Comparison of ENCODE assay signal across 8 mouse cellular contexts in genomic region chr12:101958556-101958955, GRCm38 (mm10). TPM values are rescaled to one million over a fixed set of nuclear protein-coding genes. Genes with fewer than 3 reads are reported as not detected.
A peak's percentile ranks its signal among the peaks of the same experiment; 100 is the strongest.
DNase-seq lines count a peak whose midpoint lies in the region; ATAC-seq lines count a peak whose summit lies in the region.

No protein-coding gene starts in this region.

- H3K27ac ChIP-seq in heart, embryonic 12.5 days (ENCODE audit: poor library complexity, severe bottlenecking): no peak overlapping the region
- peak overlapping the region; percentile 30; the same call in 1 of the 2 replicates for H3K27ac ChIP-seq in hindbrain, embryonic 15.5 days (replicated peaks)
- H3K27ac ChIP-seq in midbrain, embryonic 13.5 days: no peak overlapping the region

- H3K4me2 ChIP-seq in heart, embryonic 12.5 days: peak overlapping the region; percentile 45
- H3K4me2 ChIP-seq in hindbrain, embryonic 15.5 days: peak overlapping the region; percentile 48
- H3K4me2 ChIP-seq in midbrain, embryonic 13.5 days (replicated peaks): peak overlapping the region; percentile 26

- H3K9ac ChIP-seq in heart, embryonic 12.5 days: no peak overlapping the region
- H3K9ac ChIP-seq in hindbrain, embryonic 15.5 days: no peak overlapping the region
- no peak overlapping the region for H3K9ac ChIP-seq in midbrain, embryonic 13.5 days (replicated peaks)

- ATAC-seq in heart, embryonic 12.5 days (ENCODE audit: insufficient number of reproducible peaks, low FRiP score): no peak
- ATAC-seq in common myeloid progenitor, adult 5-6 weeks (replicated peaks; ENCODE audit: low read depth, poor library complexity, severe bottlenecking): peak; percentile 53
- peak; percentile 19; the same call in 1 of the 2 replicates for ATAC-seq in hindbrain, embryonic 15.5 days (ENCODE audit: low FRiP score, low read depth)
- ATAC-seq in midbrain, embryonic 13.5 days: peak; percentile 8; the same call in 1 of the 2 replicates

- 54% methylated on average over 9 of the region's 9 CpGs for WGBS in heart, embryonic 12.5 days
- WGBS in hindbrain, embryonic 15.5 days: 59% methylated on average over 9 of the region's 9 CpGs
- WGBS in midbrain, embryonic 13.5 days: 63% methylated on average over 9 of the region's 9 CpGs

- H3K4me1 ChIP-seq in heart, embryonic 12.5 days (replicated peaks): peaks cover 12% of the 10 kb centered on the region
- peaks cover 14% of the 10 kb centered on the region for H3K4me1 ChIP-seq in hindbrain, embryonic 15.5 days (replicated peaks)
- H3K4me1 ChIP-seq in midbrain, embryonic 13.5 days (replicated peaks): peaks cover 17% of the 10 kb centered on the region

- no peaks in the 10 kb centered on the region for H3K27me3 ChIP-seq in heart, embryonic 12.5 days (replicated peaks)
- no peaks in the 10 kb centered on the region for H3K27me3 ChIP-seq in hindbrain, embryonic 15.5 days
- H3K27me3 ChIP-seq in midbrain, embryonic 13.5 days: no peaks in the 10 kb centered on the region

- no peak for DNase-seq in heart, postnatal 10 days
- DNase-seq in spleen, adult 18-20 months: no peak
- DNase-seq in right cerebral cortex, adult 2 months (ENCODE audit: low spot score in 2 of 2): no peak
- DNase-seq in kidney, postnatal 4 days: no peak

- peak overlapping the region; percentile 82; the same call in 1 of the 2 replicates for H3K4me3 ChIP-seq in heart, embryonic 12.5 days
- H3K4me3 ChIP-seq in hindbrain, embryonic 15.5 days: peak overlapping the region; percentile 99
- peak overlapping the region; percentile 76 for H3K4me3 ChIP-seq in midbrain, embryonic 13.5 days (replicated peaks)

- H3K36me3 ChIP-seq in heart, embryonic 12.5 days: no peaks in the 10 kb centered on the region
- H3K36me3 ChIP-seq in hindbrain, embryonic 15.5 days: no peaks in the 10 kb centered on the region
- H3K36me3 ChIP-seq in midbrain, embryonic 13.5 days: no peaks in the 10 kb centered on the region

- H3K9me3 ChIP-seq in heart, embryonic 12.5 days (replicated peaks): no peaks in the 10 kb centered on the region
- H3K9me3 ChIP-seq in hindbrain, embryonic 15.5 days: no peaks in the 10 kb centered on the region
- no peaks in the 10 kb centered on the region for H3K9me3 ChIP-seq in midbrain, embryonic 13.5 days

- intact Hi-C loops in heart, postnatal 10 days (cut with DNase I): loop anchor here (5.0 kb wide), 2 partner anchors 46 to 836 kb away; partner anchors contain the start of gene Trip11

RNA-seq across cellular contexts. Expression of gene Atxn3, which starts 0.5 kb away (rescaled TPM):
- 10.6 and 11.0 TPM in 2 replicates for polyA plus RNA-seq in heart, embryonic 12.5 days (2016; fragmentation: Nextera tagmentation; extraction: Ambion mirVana)
- 10 to 100 TPM in 1 of 2 experiments, 1 to 10 TPM in 1; 9.9 to 14.0 TPM for total RNA-seq in heart, postnatal 10 days (2021)
- 50.4 and 79.0 TPM in 2 replicates for total RNA-seq in common myeloid progenitor, adult 5-6 weeks (2017)
- 8.2 and 11.2 TPM in 2 replicates for polyA plus RNA-seq in hindbrain, embryonic 15.5 days (2015; fragmentation: Nextera tagmentation; extraction: Ambion mirVana)
- polyA plus RNA-seq in midbrain, embryonic 13.5 days (2015; fragmentation: Nextera tagmentation; extraction: Ambion mirVana): 14.4 and 17.6 TPM in 2 replicates

RNA-seq across cellular contexts. Expression of gene Cpsf2, which starts 17.2 kb away (rescaled TPM):
- polyA plus RNA-seq in heart, embryonic 12.5 days (2016; fragmentation: Nextera tagmentation; extraction: Ambion mirVana): 26.2 and 27.7 TPM in 2 replicates
- total RNA-seq in heart, postnatal 10 days (2021): 10 to 100 TPM; 20.3 to 20.9 TPM
- 76.3 and 90.5 TPM in 2 replicates for total RNA-seq in common myeloid progenitor, adult 5-6 weeks (2017)
- 29.6 and 30.6 TPM in 2 replicates for polyA plus RNA-seq in hindbrain, embryonic 15.5 days (2015; fragmentation: Nextera tagmentation; extraction: Ambion mirVana)
- polyA plus RNA-seq in midbrain, embryonic 13.5 days (2015; fragmentation: Nextera tagmentation; extraction: Ambion mirVana): 33.4 and 36.7 TPM in 2 replicates

RNA-seq across cellular contexts. Expression of gene Trip11, which starts 45.5 kb away (rescaled TPM):
- polyA plus RNA-seq in heart, embryonic 12.5 days (2016; fragmentation: Nextera tagmentation; extraction: Ambion mirVana): 22.9 and 23.4 TPM in 2 replicates
- total RNA-seq in heart, postnatal 10 days (2021): 10 to 100 TPM; 32.1 to 34.5 TPM
- 43.9 and 99.6 TPM in 2 replicates for total RNA-seq in common myeloid progenitor, adult 5-6 weeks (2017)
- 20.9 and 27.8 TPM in 2 replicates for polyA plus RNA-seq in hindbrain, embryonic 15.5 days (2015; fragmentation: Nextera tagmentation; extraction: Ambion mirVana)
- 24.2 and 26.4 TPM in 2 replicates for polyA plus RNA-seq in midbrain, embryonic 13.5 days (2015; fragmentation: Nextera tagmentation; extraction: Ambion mirVana)
